Mouse (Mus musculus): Measurements from ENCODE around the gene 9930111J21Rik2.
"Not testable (repeated sequence)": the region's sequence is repeated elsewhere in the genome, so short reads cannot be mapped to it uniquely, and the experiment has no call there.

Gene 9930111J21Rik2

GRCm38 (mm10) chr11:49051093-49051891 is at the start of gene 9930111J21Rik2:
9930111J21Rik2 (minus strand) TSS chr11:49051242.
- not testable (repeated sequence) for DNase-seq

- no peak for DNase-seq
Observed at GRCm38 (mm10) chr11:49100409-49100808, 49.4 kb upstream of the 9930111J21Rik2 start.

- no peak for DNase-seq
Observed at GRCm38 (mm10) chr11:49095367-49095766, 44.3 kb upstream of the 9930111J21Rik2 start.

- DNase-seq = peak; percentile 63
Observed at GRCm38 (mm10) chr11:49093861-49094660, 43.0 kb upstream of the 9930111J21Rik2 start.

GRCm38 (mm10) chr11:49092786-49093185 is 41.7 kb upstream of the 9930111J21Rik2 start:
- peak; percentile 38 for DNase-seq

- DNase-seq = no peak
Observed at GRCm38 (mm10) chr11:49092053-49092586, 41.1 kb upstream of the 9930111J21Rik2 start.

- DNase-seq = no peak
Observed at GRCm38 (mm10) chr11:49091171-49091570, 40.1 kb upstream of the 9930111J21Rik2 start.

- DNase-seq = no peak
Observed at GRCm38 (mm10) chr11:49090551-49090950, 39.5 kb upstream of the 9930111J21Rik2 start.

GRCm38 (mm10) chr11:49089735-49090507 is 38.9 kb upstream of the 9930111J21Rik2 start:
- DNase-seq = no peak

- DNase-seq = no peak
Observed at GRCm38 (mm10) chr11:49088990-49089652, 38.1 kb upstream of the 9930111J21Rik2 start.

- DNase-seq = peak; percentile 80
Observed at GRCm38 (mm10) chr11:49087830-49088616, 37.0 kb upstream of the 9930111J21Rik2 start.

- DNase-seq = peak; percentile 63
Observed at GRCm38 (mm10) chr11:49086858-49087361, 35.9 kb upstream of the 9930111J21Rik2 start.

- peak; percentile 60 for DNase-seq
Observed at GRCm38 (mm10) chr11:49084875-49085274, 33.8 kb upstream of the 9930111J21Rik2 start.

- no peak for DNase-seq
Observed at GRCm38 (mm10) chr11:49084385-49084784, 33.3 kb upstream of the 9930111J21Rik2 start.

- DNase-seq = no peak
Observed at GRCm38 (mm10) chr11:49083808-49084207, 32.8 kb upstream of the 9930111J21Rik2 start.

GRCm38 (mm10) chr11:49083146-49083545 is 32.1 kb upstream of the 9930111J21Rik2 start:
- no peak for DNase-seq

GRCm38 (mm10) chr11:49081886-49082285 is 30.8 kb upstream of the 9930111J21Rik2 start:
- no peak for DNase-seq

- no peak for DNase-seq
Observed at GRCm38 (mm10) chr11:49081356-49081755, 30.3 kb upstream of the 9930111J21Rik2 start.

- DNase-seq = no peak
Observed at GRCm38 (mm10) chr11:49080636-49081035, 29.6 kb upstream of the 9930111J21Rik2 start.

GRCm38 (mm10) chr11:49078719-49079118 is 27.7 kb upstream of the 9930111J21Rik2 start:
- DNase-seq = no peak

GRCm38 (mm10) chr11:49077012-49077411 is 26.0 kb upstream of the 9930111J21Rik2 start:
- DNase-seq = no peak
